Comparison of ENCODE assay signal across 21 mouse cellular contexts in genomic region chr6:34884724-34885123, GRCm38 (mm10). TPM values are rescaled to one million over a fixed set of nuclear protein-coding genes. Genes with fewer than 3 reads are reported as not detected.
"Had no signal": no experiment of that assay in that cellular context is flagged by ENCODE, and none has a peak within 500 bp of the region (broad histone marks: within the 10 kb centered on the region; RNA-seq: fewer than 3 reads in every experiment).

No protein-coding gene starts in this region.

- H3K9me3 ChIP-seq: neural tube, embryonic 13.5 days; neural tube, embryonic 15.5 days; stomach, embryonic 15.5 days had no signal

- DNase-seq: retina, postnatal 1 day; right cerebral cortex, adult 18-20 months; right cerebral cortex, postnatal 14 days; right cerebral cortex, postnatal 25 days; right cerebral cortex, postnatal 4 days; spleen, adult 18-20 months; thymus, adult 18-20 months; thymus, postnatal 14 days; thymus, postnatal 25 days; thymus, postnatal 36 days had no signal

- H3K27me3 ChIP-seq: neural tube, embryonic 13.5 days; neural tube, embryonic 15.5 days; stomach, embryonic 15.5 days had no signal

- H3K4me3 ChIP-seq: neural tube, embryonic 13.5 days; neural tube, embryonic 15.5 days; stomach, embryonic 15.5 days had no signal

- H3K27ac ChIP-seq: neural tube, embryonic 13.5 days; neural tube, embryonic 15.5 days; stomach, embryonic 15.5 days; stomach, postnatal 0 days had no signal

- H3K4me1 ChIP-seq: neural tube, embryonic 15.5 days; stomach, embryonic 15.5 days had no signal

- H3K9ac ChIP-seq: neural tube, embryonic 13.5 days; neural tube, embryonic 15.5 days; stomach, embryonic 15.5 days had no signal

- H3K4me2 ChIP-seq: neural tube, embryonic 13.5 days; neural tube, embryonic 15.5 days; stomach, embryonic 15.5 days had no signal

RNA-seq across cellular contexts. Expression of gene Stra8, which starts 35.2 kb away (rescaled TPM):
- total RNA-seq: neutrophil, adult 5-6 weeks had no signal
- polyA plus RNA-seq: neural tube, embryonic 13.5 days; neural tube, embryonic 14.5 days; neural tube, embryonic 15.5 days; small intestine, adult 2 months; spleen, adult 2 months; stomach, embryonic 14.5 days; stomach, embryonic 15.5 days; stomach, embryonic 16.5 days; urinary bladder, adult 2 months had no signal
